Comparison of ENCODE assay signal across 15 mouse cellular contexts in genomic region chr2:59446671-59447070, GRCm38 (mm10). TPM values are rescaled to one million over a fixed set of nuclear protein-coding genes. Genes with fewer than 3 reads are reported as not detected.
DNase-seq lines count a peak whose midpoint lies in the region; ATAC-seq lines count a peak whose summit lies in the region.
"Had no signal": no experiment of that assay in that cellular context is flagged by ENCODE, and none has a peak within 500 bp of the region (broad histone marks: within the 10 kb centered on the region; RNA-seq: fewer than 3 reads in every experiment).

No protein-coding gene starts in this region.

- no peak overlapping the region for H3K27ac ChIP-seq in kidney, embryonic 15.5 days
- H3K27ac ChIP-seq: gastrocnemius, adult 2 months; liver, embryonic 15.5 days; neural tube, embryonic 15.5 days had no signal

- no peaks in the 10 kb centered on the region for H3K9me3 ChIP-seq in kidney, embryonic 15.5 days (replicated peaks)
- H3K9me3 ChIP-seq: G1E; liver, embryonic 15.5 days; neural tube, embryonic 15.5 days had no signal

- no peak overlapping the region for H3K4me3 ChIP-seq in kidney, embryonic 15.5 days (replicated peaks)
- H3K4me3 ChIP-seq: gastrocnemius, adult 2 months; liver, embryonic 15.5 days; neural tube, embryonic 15.5 days had no signal

- no peaks in the 10 kb centered on the region for H3K36me3 ChIP-seq in kidney, embryonic 15.5 days
- H3K36me3 ChIP-seq: G1E; liver, embryonic 15.5 days; neural tube, embryonic 15.5 days had no signal

- H3K27me3 ChIP-seq in kidney, embryonic 15.5 days: no peaks in the 10 kb centered on the region
- H3K27me3 ChIP-seq: liver, embryonic 15.5 days; neural tube, embryonic 15.5 days had no signal

- no peak overlapping the region for H3K9ac ChIP-seq in kidney, embryonic 15.5 days
- H3K9ac ChIP-seq: liver, embryonic 15.5 days; neural tube, embryonic 15.5 days had no signal

- no peak overlapping the region for H3K4me2 ChIP-seq in kidney, embryonic 15.5 days
- H3K4me2 ChIP-seq: liver, embryonic 15.5 days; neural tube, embryonic 15.5 days had no signal

- ATAC-seq in kidney, embryonic 15.5 days (replicated peaks; ENCODE audit: low FRiP score): no peak

- WGBS in kidney, embryonic 15.5 days: 73% methylated on average over 6 of the region's 6 CpGs

- H3K4me1 ChIP-seq in kidney, embryonic 15.5 days: no peaks in the 10 kb centered on the region
- H3K4me1 ChIP-seq: liver, embryonic 15.5 days; neural tube, embryonic 15.5 days had no signal

- DNase-seq in kidney, adult 9 months: peak; percentile 20
- DNase-seq in brain, adult 2 months (ENCODE audit: low read depth, low spot score): peak; percentile 96
- peak; percentile 90 for DNase-seq in cerebellum, adult 11 months
- DNase-seq in cerebellum, postnatal 25 days: peak; percentile 93 to 94
- no peak for DNase-seq in spleen, adult 12 weeks (ENCODE audit: low spot score)
- DNase-seq in ovary, postnatal 10 days (ENCODE audit: low spot score): no peak
- DNase-seq: adrenal gland, postnatal 25 days; gastrocnemius, adult 2 months; kidney, adult 8-10 months; lung, postnatal 10 days; thymus, adult 18-20 months had no signal

RNA-seq across cellular contexts. Expression of gene Dapl1, which starts 37.8 kb away (rescaled TPM):
- 6.4 and 6.9 TPM in 2 replicates for polyA plus RNA-seq in kidney, embryonic 15.5 days (2015; fragmentation: Nextera tagmentation; extraction: Ambion mirVana)
- polyA plus RNA-seq: G1E; liver, embryonic 15.5 days had no signal

Comparison
In these comparisons a context has a peak if more than half of its experiments do, and no peak if none do; other contexts are left out.
1. DNase-seq: peak in kidney, adult 9 months (single experiment), brain, adult 2 months (single experiment), cerebellum, adult 11 months (single experiment) and cerebellum, postnatal 25 days (2 of 2); none in spleen, adult 12 weeks (single experiment) and ovary, postnatal 10 days (single experiment).